Mouse (Mus musculus) small intestine, adult 2 months (tissue): ENCODE data around the gene Iqcn. TPM values are rescaled to one million over a fixed set of nuclear protein-coding genes. Genes with fewer than 3 reads are reported as not detected.

ENCODE experiments used
- H3K27ac ChIP-seq: fragments of 200-500 bp; 2 replicates; pipeline ENCODE4 v1.5.1; 2012; ENCODE audit warnings: low read depth, low read length, control low read depth, inconsistent platforms; ENCODE audit not compliant: insufficient read depth
- H3K27me3 ChIP-seq: fragments of 200-500 bp; 2 replicates; pipeline ENCODE4 v1.6.1; 2012; ENCODE audit warnings: mild to moderate bottlenecking, moderate library complexity, low read length, inconsistent platforms; ENCODE audit not compliant: control insufficient read depth, insufficient read depth
- H3K36me3 ChIP-seq: fragments of 200-500 bp; 2 replicates; pipeline ENCODE4 v1.6.1; 2012; ENCODE audit warnings: mild to moderate bottlenecking, low read length, control low read depth, inconsistent platforms; ENCODE audit not compliant: control insufficient read depth, insufficient read depth
- H3K4me1 ChIP-seq: fragments of 200-500 bp; 2 replicates; pipeline ENCODE4 v1.6.1; 2012; ENCODE audit warnings: low read length, inconsistent platforms, mixed read lengths; ENCODE audit not compliant: control insufficient read depth, insufficient read depth, insufficient read length
- H3K4me3 ChIP-seq: fragments of 200-500 bp; 2 replicates; pipeline ENCODE4 v1.5.1; 2012; ENCODE audit warnings: low read depth, mild to moderate bottlenecking, control low read depth, inconsistent platforms, low read length, moderate library complexity
- CTCF ChIP-seq: fragments of 200-500 bp; IDR thresholded peaks from 2 replicates; pipeline ENCODE4 v1.5.1; 2012; ENCODE audit warnings: low read depth, mild to moderate bottlenecking, control low read depth, inconsistent platforms, low read length, moderate library complexity, mixed read lengths; ENCODE audit not compliant: insufficient replicate concordance, insufficient read length; ENCODE audit errors: extremely low read depth
- POLR2A ChIP-seq: fragments of 200-500 bp; IDR thresholded peaks from 2 replicates; pipeline ENCODE4 v1.6.1; 2012; ENCODE audit warnings: low read depth, mild to moderate bottlenecking, control low read depth, inconsistent platforms, low read length, moderate library complexity
- WGBS: fragments of 180-500 bp; shearing (Covaris S2); methylation state at CpG from one replicate; pipeline ENCODE4 v1.1.7; 2018; 5-methylcytosine and 5-hydroxymethylcytosine counted together
- polyA plus RNA-seq: library from polyadenylated mRNA; depleted of rRNA; stranded (reverse); fragments of >200 nt; gene quantifications from 2 replicates; pipeline ENCODE4 v1.2.3, GENCODE M21; 2012

Iqcn gene
- polyA plus RNA-seq, 1 experiment = 0.03 TPM

GRCm38 (mm10) chr8:70743656-70744590, 40.7 kb downstream of the Iqcn start:
- no peaks in the 10 kb centered on the region for H3K36me3 ChIP-seq
- peak overlapping the region; percentile 52 for H3K4me3 ChIP-seq
- H3K27me3 ChIP-seq = peaks cover 36% of the 10 kb centered on the region
- TF ChIP-seq CTCF = no peak
- TF ChIP-seq POLR2A = no peak
- 6% methylated on average over 48 of the region's 48 CpGs for WGBS
- peaks cover 11% of the 10 kb centered on the region for H3K4me1 ChIP-seq
- H3K27ac ChIP-seq = peak overlapping the region; percentile 13; the same call in 1 of the 2 replicates

GRCm38 (mm10) chr8:70744806-70745205, 41.5 kb downstream of the Iqcn start:
- Histone ChIP-seq H3K27me3 (peaks cover 36% of the 10 kb centered on the region), H3K4me1 (peaks cover 11% of the 10 kb centered on the region), H3K36me3 (no peaks in the 10 kb centered on the region), H3K4me3 (no peak overlapping the region), H3K27ac (no peak overlapping the region)
- WGBS = 36% methylated on average over 11 of the region's 11 CpGs
- no peak for TF ChIP-seq POLR2A
- no peak for TF ChIP-seq CTCF

- no peak overlapping the region for H3K27ac ChIP-seq
- WGBS = 60% methylated on average over 19 of the region's 19 CpGs
- peaks cover 36% of the 10 kb centered on the region for H3K27me3 ChIP-seq
- peaks cover 11% of the 10 kb centered on the region for H3K4me1 ChIP-seq
- H3K4me3 ChIP-seq = no peak overlapping the region
- TF ChIP-seq POLR2A (no peak), CTCF (no peak)
- no peaks in the 10 kb centered on the region for H3K36me3 ChIP-seq
These were observed 42.5 kb downstream of the Iqcn start for GRCm38 (mm10) chr8:70745691-70746220.

DNA sequence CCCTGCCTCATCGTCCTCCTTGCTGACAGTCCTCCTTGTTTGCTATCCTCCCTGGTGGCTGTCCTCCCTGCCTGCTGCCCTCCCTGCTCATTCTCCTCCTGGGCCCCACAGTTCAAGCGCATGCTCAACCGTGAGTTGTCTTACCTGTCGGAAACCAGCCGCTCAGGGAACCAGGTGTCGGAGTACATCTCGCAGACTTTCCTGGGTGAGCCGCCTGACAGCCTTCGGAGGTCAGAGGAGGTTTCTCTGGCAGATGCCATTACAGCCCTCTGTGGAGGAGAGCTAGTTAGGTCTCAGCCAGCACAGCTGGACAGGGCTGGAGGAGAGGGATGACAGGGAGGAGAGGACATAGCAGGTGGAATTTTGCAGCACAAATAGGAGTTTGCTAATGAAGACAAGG, 43.4 kb downstream of the Iqcn start:
- 45% methylated on average over 9 of the region's 9 CpGs for WGBS
- Histone ChIP-seq H3K36me3 (no peaks in the 10 kb centered on the region), H3K27ac (no peak overlapping the region), H3K27me3 (peaks cover 33% of the 10 kb centered on the region), H3K4me1 (peaks cover 11% of the 10 kb centered on the region), H3K4me3 (no peak overlapping the region)
- TF ChIP-seq POLR2A (no peak), CTCF (no peak)

DNA sequence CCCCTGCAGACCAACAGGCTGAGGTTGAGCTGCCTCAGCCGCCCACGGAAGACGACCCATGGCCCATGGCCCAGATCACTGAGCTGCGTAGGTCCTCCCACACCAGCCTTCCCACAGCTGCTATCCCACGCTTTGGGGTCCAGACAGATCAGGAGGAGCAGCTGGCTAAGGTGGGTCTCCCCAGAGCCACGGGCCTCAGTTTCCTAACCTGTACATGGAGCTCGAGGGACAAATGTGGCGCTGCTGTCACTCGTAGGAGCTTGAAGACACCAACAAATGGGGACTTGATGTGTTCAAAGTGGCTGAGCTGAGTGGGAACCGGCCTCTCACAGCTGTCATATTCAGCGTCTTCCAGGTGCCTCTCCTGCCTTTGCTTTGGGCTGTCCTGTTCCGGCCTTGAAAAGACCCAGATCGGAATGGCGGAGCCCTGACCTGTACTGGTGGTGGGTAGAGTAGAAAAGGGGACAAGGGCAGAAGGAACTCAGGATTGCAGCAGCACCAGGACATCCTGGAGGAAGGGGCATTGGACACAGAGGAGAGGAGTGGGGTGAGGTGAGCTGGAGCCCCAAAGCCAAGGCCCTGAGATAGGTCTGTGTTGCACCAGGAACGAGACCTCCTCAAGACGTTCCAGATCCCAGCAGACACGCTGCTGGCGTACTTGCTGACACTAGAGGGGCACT, 44.1 kb downstream of the Iqcn start:
- H3K27me3 ChIP-seq = peaks cover 26% of the 10 kb centered on the region
- no peak overlapping the region for H3K4me3 ChIP-seq
- no peaks in the 10 kb centered on the region for H3K36me3 ChIP-seq
- WGBS = 85% methylated on average over 18 of the region's 18 CpGs
- TF ChIP-seq POLR2A (no peak), CTCF (no peak)
- H3K27ac ChIP-seq = no peak overlapping the region
- H3K4me1 ChIP-seq = peaks cover 11% of the 10 kb centered on the region

GRCm38 (mm10) chr8:70748246-70749096, 45.2 kb downstream of the Iqcn start:
- TF ChIP-seq CTCF = no peak
- Histone ChIP-seq H3K4me1 (peaks cover 12% of the 10 kb centered on the region), H3K4me3 (no peak overlapping the region), H3K27ac (no peak overlapping the region), H3K36me3 (no peaks in the 10 kb centered on the region), H3K27me3 (peaks cover 20% of the 10 kb centered on the region)
- 84% methylated on average over 23 of the region's 23 CpGs for WGBS

- no peak overlapping the region for H3K4me3 ChIP-seq
- 80% methylated on average over 19 of the region's 19 CpGs for WGBS
- H3K27me3 ChIP-seq = peaks cover 17% of the 10 kb centered on the region
- peaks cover 5% of the 10 kb centered on the region for H3K4me1 ChIP-seq
- H3K36me3 ChIP-seq = no peaks in the 10 kb centered on the region
- no peak overlapping the region for H3K27ac ChIP-seq
- TF ChIP-seq CTCF (no peak), POLR2A (no peak)
These were observed 45.9 kb downstream of the Iqcn start for GRCm38 (mm10) chr8:70749097-70749674.
